Mouse (Mus musculus) forebrain, embryonic 12.5 days (tissue): ENCODE measurements around the gene Fam178b. TPM values are rescaled to one million over a fixed set of nuclear protein-coding genes. Genes with fewer than 3 reads are reported as not detected.
A peak's percentile ranks its signal among the peaks of the same experiment; 100 is the strongest.

Experiments
- ATAC-seq: fragments of 200-750 bp; cut with Nextera tagmentation; 2 replicates; pipeline ENCODE4 v1.8.0; 2017; ENCODE audit warnings: moderate TSS enrichment; ENCODE audit not compliant: low FRiP score
- H3K27ac ChIP-seq: fragments of 300-500 bp; sonication (generic); 2 replicates; pipeline ENCODE4 v1.5.1; 2016; ENCODE audit warnings: mild to moderate bottlenecking
- H3K27me3 ChIP-seq: fragments of 300-500 bp; sonication (generic); 2 replicates; pipeline ENCODE4 v1.6.1; 2016; ENCODE audit warnings: mild to moderate bottlenecking
- H3K36me3 ChIP-seq: fragments of 300-500 bp; sonication (generic); replicated peaks from 2 replicates; pipeline ENCODE4 v1.6.1; 2016; ENCODE audit warnings: mild to moderate bottlenecking
- H3K4me1 ChIP-seq: fragments of 300-500 bp; sonication (generic); 2 replicates; pipeline ENCODE4 v1.6.1; 2016
- H3K4me2 ChIP-seq: fragments of 300-500 bp; sonication (generic); 2 replicates; pipeline ENCODE4 v1.6.1; 2016; ENCODE audit warnings: mild to moderate bottlenecking, moderate library complexity
- H3K4me3 ChIP-seq: fragments of 300-500 bp; sonication (generic); replicated peaks from 2 replicates; pipeline ENCODE4 v1.5.1; 2016; ENCODE audit warnings: mild to moderate bottlenecking
- H3K9ac ChIP-seq: fragments of 300-500 bp; sonication (generic); 2 replicates; pipeline ENCODE4 v1.6.1; 2016; ENCODE audit warnings: mild to moderate bottlenecking
- H3K9me3 ChIP-seq: fragments of 300-500 bp; sonication (generic); 2 replicates; pipeline ENCODE4 v1.6.1; 2016
- WGBS: fragments of 180-500 bp; shearing (Covaris S2); methylation state at CpG from one replicate; pipeline ENCODE4 v1.1.7; 2016; 5-methylcytosine and 5-hydroxymethylcytosine counted together
- polyA plus RNA-seq: library from polyadenylated mRNA; unstranded; fragments of >200 nt; fragmentation: Nextera tagmentation; extraction: Ambion mirVana; gene quantifications from 2 replicates; pipeline ENCODE4 v1.2.1, GENCODE M21; 2016

The Fam178b gene
- polyA plus RNA-seq, 1 experiment from 2014 or later, result 0.18 TPM

DNA sequence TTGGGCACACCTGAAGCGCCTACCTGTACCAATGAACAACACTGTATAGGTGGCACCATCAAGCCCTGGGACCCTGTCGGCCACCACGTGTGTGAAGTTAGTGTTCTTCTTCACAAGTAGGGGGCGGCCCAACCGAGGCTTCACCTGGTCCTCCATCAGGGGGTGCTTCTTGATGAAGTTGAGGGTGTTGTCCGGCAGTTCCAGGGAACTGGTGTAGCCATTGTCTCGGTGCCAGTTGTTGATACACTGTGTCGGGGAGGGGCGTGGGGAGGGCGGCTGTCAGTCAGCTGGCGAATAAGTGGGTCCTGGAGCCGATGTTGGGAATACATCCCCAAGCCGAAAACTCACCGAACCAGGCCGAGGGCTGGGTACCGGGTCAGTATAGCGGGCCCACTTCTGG lies 131.1 kb downstream of the Fam178b start:
- WGBS, result 90% methylated on average over 17 of the region's 17 CpGs
- H3K36me3 ChIP-seq, result peaks cover 76% of the 10 kb centered on the region
- H3K4me1 ChIP-seq, result peaks cover 48% of the 10 kb centered on the region

DNA sequence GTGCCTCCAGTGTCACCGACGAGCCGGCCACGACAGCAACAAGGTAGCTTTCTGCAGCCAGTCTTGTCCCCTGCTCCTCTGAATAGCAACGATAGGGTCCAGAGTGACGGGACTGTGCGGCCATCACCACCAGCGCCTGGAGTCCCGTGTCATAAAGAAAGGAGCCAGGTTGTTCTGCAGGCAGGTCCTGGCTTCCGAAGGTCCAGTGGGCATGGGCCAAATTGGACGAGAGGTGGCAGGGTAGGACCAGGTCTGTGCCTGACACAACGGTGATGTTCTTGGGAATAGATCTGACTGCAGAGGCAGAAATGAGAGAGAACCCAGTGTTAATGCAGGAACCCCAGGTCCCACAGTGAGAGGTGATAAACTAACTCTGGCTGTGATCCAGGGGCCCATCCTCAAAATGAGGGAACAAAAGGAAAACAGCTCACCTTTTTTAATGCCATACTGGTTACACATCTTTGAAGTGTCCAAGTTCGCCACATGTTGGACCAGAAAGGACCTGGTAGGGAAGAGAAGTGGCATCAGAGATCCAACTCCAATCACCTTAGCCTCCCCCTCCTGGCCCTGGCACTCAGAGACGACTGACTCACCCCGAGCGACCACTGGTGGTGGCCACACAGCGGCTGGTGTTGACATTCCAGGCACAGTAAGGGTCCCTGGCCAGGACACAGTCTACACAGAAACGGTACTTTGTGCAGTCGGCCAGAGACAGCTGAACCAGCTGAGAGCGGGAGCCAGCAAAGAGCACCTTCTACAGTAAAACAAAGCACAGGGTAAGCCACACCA lies 132.7 kb downstream of the Fam178b start:
- H3K9ac ChIP-seq, result no peak overlapping the region

More for the DNA sequence above, 131.1 kb downstream of the Fam178b start:
- H3K27ac ChIP-seq, result no peak overlapping the region
- no peak overlapping the region for H3K4me3 ChIP-seq
- no peak overlapping the region for H3K4me2 ChIP-seq
- no peak overlapping the region for H3K9ac ChIP-seq
- H3K9me3 ChIP-seq, result no peaks in the 10 kb centered on the region
- no peak for ATAC-seq
- H3K27me3 ChIP-seq, result no peaks in the 10 kb centered on the region

DNA sequence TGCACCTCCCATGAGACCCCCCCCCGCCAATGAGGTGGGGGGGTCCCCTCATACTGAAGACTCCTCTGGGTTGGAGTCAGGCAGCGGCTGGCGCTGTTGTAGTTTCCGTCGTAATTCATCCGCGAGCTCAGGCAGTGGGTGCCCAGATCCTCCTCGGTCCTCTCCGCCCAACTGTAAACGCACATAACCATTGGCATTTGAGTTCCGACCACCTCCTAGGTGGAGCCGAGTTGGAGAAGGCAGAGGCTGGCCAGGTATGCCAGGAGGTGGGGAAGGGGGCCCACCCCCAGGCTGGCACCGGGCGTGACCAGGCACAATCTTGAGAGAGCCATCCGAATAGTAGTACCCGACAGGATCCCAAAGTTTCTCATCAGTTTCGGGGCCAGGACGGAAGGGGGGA lies 133.5 kb downstream of the Fam178b start:
- no peaks in the 10 kb centered on the region for H3K9me3 ChIP-seq
- H3K4me2 ChIP-seq, result no peak overlapping the region
- H3K27me3 ChIP-seq, result no peaks in the 10 kb centered on the region
- no peak overlapping the region for H3K4me3 ChIP-seq
- H3K27ac ChIP-seq, result no peak overlapping the region
- 89% methylated on average over 18 of the region's 18 CpGs for WGBS
- H3K9ac ChIP-seq, result no peak overlapping the region
- no peak for ATAC-seq
- peaks cover 64% of the 10 kb centered on the region for H3K36me3 ChIP-seq
- H3K4me1 ChIP-seq, result peaks cover 45% of the 10 kb centered on the region

More for the DNA sequence above, 132.7 kb downstream of the Fam178b start:
- Histone ChIP-seq H3K27me3 (no peaks in the 10 kb centered on the region), H3K4me1 (peaks cover 52% of the 10 kb centered on the region), H3K9me3 (no peaks in the 10 kb centered on the region), H3K4me2 (no peak overlapping the region), H3K36me3 (peaks cover 72% of the 10 kb centered on the region), H3K4me3 (no peak overlapping the region), H3K27ac (no peak overlapping the region)
- no peak for ATAC-seq
- WGBS, result 85% methylated on average over 20 of the region's 20 CpGs

DNA sequence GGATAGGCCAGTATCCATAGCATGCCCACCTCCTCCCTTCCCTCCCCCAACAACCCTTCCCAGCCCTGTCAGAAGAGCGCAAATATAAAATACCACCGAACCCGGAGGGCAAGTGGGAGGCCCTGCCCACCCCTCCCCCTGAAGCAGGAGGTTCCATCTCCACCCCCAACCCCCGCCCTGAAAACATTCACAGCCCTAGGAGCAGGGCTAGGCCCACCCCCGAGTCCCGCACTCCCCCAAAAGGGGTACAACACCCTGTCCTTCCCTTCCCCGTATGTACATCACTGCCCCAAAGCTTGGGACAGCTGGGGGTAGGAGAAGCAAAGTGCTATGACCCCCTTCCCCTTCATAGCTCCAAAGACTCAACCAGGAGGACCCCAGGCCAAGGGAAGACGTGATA lies 134.2 kb downstream of the Fam178b start:
- ATAC-seq, result no peak
- peaks cover 57% of the 10 kb centered on the region for H3K36me3 ChIP-seq
- H3K4me2 ChIP-seq, result no peak overlapping the region
- peaks cover 38% of the 10 kb centered on the region for H3K4me1 ChIP-seq
- H3K4me3 ChIP-seq, result no peak overlapping the region
- no peak overlapping the region for H3K27ac ChIP-seq
- no peaks in the 10 kb centered on the region for H3K27me3 ChIP-seq
- H3K9me3 ChIP-seq, result no peaks in the 10 kb centered on the region
- H3K9ac ChIP-seq, result no peak overlapping the region
- 62% methylated on average over 8 of the region's 8 CpGs for WGBS

DNA sequence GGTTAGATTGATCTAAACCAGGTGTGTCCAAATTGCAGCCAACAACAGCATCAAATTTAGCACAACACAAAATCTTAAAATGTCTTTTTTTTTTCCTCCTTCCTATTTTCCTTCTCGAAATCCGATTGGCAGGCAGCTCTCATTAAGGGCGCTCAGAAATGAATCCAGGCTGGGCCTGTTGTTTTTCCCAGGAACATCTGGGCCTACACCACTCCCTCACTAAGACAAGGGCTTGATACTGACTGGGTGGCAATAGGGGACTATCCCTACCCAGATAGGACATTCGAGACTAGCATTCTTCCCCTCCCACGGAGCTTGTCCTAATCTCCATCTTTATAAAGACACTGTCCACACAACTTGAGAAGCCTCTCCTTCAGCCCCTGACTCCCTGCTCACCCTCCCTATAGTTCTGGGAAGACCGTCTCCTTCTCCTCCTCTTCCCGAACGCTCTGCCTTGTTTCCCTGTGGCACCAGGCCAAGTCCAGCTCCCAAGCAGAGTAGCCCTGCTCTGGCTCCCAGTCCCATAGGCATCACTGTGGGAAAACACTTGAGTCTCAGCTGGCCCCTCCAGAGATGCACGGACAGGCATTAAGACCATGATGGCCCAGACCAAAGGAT lies 134.9 kb downstream of the Fam178b start:
- H3K27ac ChIP-seq, result peak overlapping the region; percentile 83
- peaks cover 50% of the 10 kb centered on the region for H3K36me3 ChIP-seq
- WGBS, result 42% methylated on average over 9 of the region's 9 CpGs
- H3K4me1 ChIP-seq, result peaks cover 38% of the 10 kb centered on the region
- H3K9ac ChIP-seq, result no peak overlapping the region
- no peak overlapping the region for H3K4me3 ChIP-seq
- H3K27me3 ChIP-seq, result no peaks in the 10 kb centered on the region
- no peak overlapping the region for H3K4me2 ChIP-seq
- no peaks in the 10 kb centered on the region for H3K9me3 ChIP-seq
- ATAC-seq, result no peak

DNA sequence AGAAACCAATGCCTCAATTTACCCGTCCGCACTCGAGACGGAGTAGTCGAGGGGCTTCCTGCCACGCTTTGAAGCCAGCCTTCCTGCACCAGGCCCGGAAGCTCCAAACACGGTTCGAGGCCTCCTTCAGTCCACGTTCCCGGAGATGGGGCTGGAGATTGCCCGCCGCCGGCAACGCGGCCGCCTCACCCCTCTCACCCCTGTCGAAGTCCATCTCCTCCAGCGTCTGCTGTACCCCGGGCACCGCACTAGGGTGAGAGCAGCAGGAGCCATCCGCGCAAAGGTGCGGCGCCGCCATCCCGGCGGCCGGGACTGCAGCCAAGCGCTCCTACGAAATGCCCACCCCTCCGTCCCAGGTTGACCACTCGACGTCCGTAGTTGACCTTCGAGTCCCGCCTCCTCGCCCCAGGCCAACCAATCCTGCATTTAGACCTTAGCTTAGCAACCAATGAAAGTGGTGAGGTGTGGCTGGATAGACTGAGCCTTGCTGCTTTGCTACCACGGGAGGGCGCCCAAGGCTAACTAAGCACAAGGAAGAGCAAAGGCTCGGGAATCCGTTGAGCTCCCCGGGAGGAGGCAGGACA lies 136.0 kb downstream of the Fam178b start, which contains the start of gene Ankrd39:
Gene Ankrd39, minus strand, starts transcription at position 558 of the 584 bp plus-strand sequence.
- H3K9ac ChIP-seq, result peak within 1 kb of the TSS; percentile 72
- H3K4me1 ChIP-seq, result peaks cover 38% of the 10 kb centered on the region
- peak within 1 kb of the TSS; percentile 83 for H3K27ac ChIP-seq
- no peaks in the 10 kb centered on the region for H3K9me3 ChIP-seq
- peak within 1 kb of the TSS; percentile 64 for H3K4me3 ChIP-seq
- WGBS, result under 1% methylated on average over 43 of the region's 43 CpGs
- H3K4me2 ChIP-seq, result peak within 1 kb of the TSS; percentile 68
- peak; percentile 97 for ATAC-seq
- H3K27me3 ChIP-seq, result no peaks in the 10 kb centered on the region
- peaks cover 41% of the 10 kb centered on the region for H3K36me3 ChIP-seq

DNA sequence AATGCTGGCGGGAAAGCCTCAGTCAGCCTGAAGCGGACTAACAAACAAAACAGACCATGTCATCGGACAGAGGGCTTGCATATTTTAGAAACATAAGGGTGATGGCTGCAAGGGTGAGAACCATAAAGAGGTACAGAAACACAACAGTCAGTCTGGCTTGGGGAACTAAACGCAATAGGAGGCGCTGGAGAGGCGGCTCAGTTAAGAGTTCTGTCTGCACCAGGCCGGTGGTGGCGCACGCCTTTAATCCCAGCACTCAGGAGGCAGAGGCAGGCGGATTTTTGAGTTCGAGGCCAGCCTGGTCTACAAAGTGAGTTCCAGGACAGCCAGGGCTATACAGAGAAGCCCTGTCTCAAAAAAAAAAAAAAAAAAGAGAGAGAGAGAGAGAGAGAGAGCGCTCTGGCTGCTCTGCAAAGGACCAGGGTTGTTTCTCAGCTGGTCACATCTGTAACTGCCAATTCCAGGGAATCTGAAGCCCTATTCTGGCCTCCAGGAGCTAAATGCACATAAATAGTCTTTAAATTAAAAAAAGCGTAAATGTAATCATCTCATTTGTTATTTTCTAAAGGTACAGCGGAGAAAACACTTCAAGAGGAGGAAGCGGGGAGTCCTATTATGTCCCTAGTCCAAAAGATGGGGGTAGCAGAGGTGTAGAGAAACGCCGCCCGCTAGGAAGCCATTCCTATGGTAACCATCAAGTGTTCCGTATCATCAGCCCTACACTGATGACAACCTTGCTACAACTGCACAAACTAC lies 137.0 kb downstream of the Fam178b start:
- H3K4me1 ChIP-seq, result peaks cover 38% of the 10 kb centered on the region
- peak overlapping the region; percentile 68 for H3K4me2 ChIP-seq
- H3K27ac ChIP-seq, result no peak overlapping the region
- peak overlapping the region; percentile 64 for H3K4me3 ChIP-seq
- H3K9me3 ChIP-seq, result no peaks in the 10 kb centered on the region
- ATAC-seq, result no peak
- H3K27me3 ChIP-seq, result no peaks in the 10 kb centered on the region
- WGBS, result 67% methylated on average over 19 of the region's 19 CpGs
- peaks cover 40% of the 10 kb centered on the region for H3K36me3 ChIP-seq
- peak overlapping the region; percentile 72 for H3K9ac ChIP-seq

DNA sequence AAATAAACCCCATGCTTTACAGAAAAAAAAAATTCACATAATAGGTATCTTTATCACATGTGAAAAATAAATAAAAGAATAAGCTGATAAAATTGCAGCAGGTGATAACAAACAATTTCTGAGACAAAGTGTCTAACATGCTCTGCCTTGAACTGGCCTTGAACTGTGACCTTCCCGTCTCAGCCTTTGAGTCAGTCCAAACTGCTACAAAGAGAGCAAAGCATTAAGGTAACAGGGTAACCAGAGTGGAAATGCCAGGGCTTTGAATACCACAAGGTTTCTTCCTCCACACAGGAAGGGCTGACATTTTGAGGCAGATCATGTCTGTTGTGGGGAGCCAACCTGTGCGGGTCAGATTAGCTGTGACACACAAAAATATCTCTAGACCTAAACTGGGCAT lies 137.6 kb downstream of the Fam178b start:
- Histone ChIP-seq H3K9me3 (no peaks in the 10 kb centered on the region), H3K27me3 (no peaks in the 10 kb centered on the region), H3K27ac (no peak overlapping the region), H3K9ac (no peak overlapping the region), H3K4me3 (no peak overlapping the region), H3K4me2 (no peak overlapping the region), H3K4me1 (peaks cover 38% of the 10 kb centered on the region), H3K36me3 (peaks cover 39% of the 10 kb centered on the region)
- 85% methylated on average over 2 of the region's 2 CpGs for WGBS
- no peak for ATAC-seq

DNA sequence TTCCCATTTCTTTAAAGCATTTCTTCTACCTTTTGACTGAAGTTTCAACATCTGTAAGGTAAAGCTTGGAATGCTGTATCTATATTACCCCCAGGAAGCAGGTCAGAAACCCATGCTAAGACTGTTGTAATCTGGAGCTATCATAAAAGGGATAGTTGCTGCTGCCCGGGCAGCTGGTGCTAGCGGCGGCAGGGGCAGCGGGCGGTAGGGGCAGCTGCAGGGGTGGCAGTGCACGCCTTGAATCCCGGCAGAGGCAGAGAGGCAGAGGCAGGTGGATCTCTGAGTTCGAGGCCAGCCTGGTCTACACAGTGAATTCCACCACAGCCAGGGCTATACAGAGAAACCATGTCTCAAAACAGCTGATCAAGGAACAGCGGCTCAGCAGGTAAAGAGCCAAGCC lies 140.1 kb downstream of the Fam178b start:
- Histone ChIP-seq H3K27ac (no peak overlapping the region), H3K9me3 (no peaks in the 10 kb centered on the region), H3K27me3 (no peaks in the 10 kb centered on the region), H3K4me3 (no peak overlapping the region), H3K4me2 (no peak overlapping the region), H3K9ac (no peak overlapping the region), H3K4me1 (peaks cover 19% of the 10 kb centered on the region), H3K36me3 (peaks cover 34% of the 10 kb centered on the region)
- 94% methylated on average over 9 of the region's 9 CpGs for WGBS
- ATAC-seq, result no peak

DNA sequence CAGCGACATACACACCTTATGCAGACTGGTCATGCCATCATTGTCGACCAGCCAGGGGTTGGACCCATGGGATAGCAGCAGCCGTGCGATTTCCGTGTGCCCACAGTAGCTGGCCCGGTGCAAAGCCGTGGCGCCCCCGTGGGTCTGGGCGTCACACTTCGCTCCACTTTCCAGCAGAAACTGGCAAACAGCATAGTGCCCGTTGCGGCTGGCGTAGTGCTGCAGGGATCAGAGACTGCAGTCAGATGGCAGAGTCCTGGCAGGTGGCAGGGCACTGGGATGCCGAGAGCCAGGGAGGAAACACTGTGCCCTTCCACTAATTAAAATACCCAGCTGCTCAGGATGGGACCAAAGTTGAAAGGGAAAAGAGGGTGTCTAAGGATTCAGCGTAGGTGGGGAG lies 141.1 kb downstream of the Fam178b start:
- H3K4me3 ChIP-seq, result no peak overlapping the region
- no peaks in the 10 kb centered on the region for H3K27me3 ChIP-seq
- H3K4me1 ChIP-seq, result peaks cover 16% of the 10 kb centered on the region
- 95% methylated on average over 16 of the region's 16 CpGs for WGBS
- H3K4me2 ChIP-seq, result no peak overlapping the region
- H3K9ac ChIP-seq, result no peak overlapping the region
- peaks cover 34% of the 10 kb centered on the region for H3K36me3 ChIP-seq
- no peak overlapping the region for H3K27ac ChIP-seq
- no peak for ATAC-seq
- H3K9me3 ChIP-seq, result no peaks in the 10 kb centered on the region

DNA sequence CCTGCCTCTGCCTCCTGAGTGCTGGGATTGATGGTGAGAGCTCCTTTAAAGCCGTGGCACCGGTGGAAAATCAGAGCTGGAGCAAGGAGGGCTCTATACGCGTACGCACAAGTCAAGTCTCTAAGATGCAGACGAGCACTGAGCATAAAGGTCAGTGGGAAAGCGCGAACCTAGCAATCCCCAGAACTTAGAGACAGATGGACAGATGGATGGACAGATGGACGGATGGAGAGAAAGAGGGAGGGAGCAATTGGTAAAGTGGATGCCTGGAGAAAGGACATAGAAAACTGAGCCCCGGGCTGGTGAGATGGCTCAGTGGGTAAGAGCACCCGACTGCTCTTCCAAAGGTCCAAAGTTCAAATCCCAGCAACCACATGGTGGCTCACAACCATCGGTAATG lies 142.2 kb downstream of the Fam178b start:
- Histone ChIP-seq H3K27ac (no peak overlapping the region), H3K4me1 (peaks cover 8% of the 10 kb centered on the region; the same call in 1 of the 2 replicates), H3K4me3 (no peak overlapping the region), H3K36me3 (peaks cover 34% of the 10 kb centered on the region), H3K4me2 (no peak overlapping the region), H3K9ac (no peak overlapping the region), H3K9me3 (no peaks in the 10 kb centered on the region), H3K27me3 (no peaks in the 10 kb centered on the region)
- ATAC-seq, result no peak
- WGBS, result 96% methylated on average over 12 of the region's 12 CpGs

DNA sequence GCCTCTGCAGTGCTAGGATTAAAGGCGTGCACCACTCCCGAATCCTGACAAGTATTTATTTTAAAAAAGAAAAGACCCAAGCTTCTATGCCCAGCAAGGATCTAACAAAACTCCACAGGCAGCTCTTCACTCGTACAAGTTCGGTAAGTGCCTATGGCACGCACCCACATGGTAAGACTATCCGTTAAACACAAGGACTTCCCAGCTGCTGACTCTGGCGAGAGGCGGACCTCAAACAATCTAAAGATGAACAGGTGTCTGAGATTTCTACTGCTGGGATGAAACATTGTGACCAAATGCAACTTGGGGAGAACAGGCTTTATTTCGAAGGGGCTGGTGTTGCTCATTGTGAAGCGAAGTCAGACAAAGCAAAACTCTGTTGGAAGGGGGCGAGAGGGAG lies 142.9 kb downstream of the Fam178b start:
- Histone ChIP-seq H3K27ac (no peak overlapping the region), H3K4me2 (no peak overlapping the region), H3K4me3 (no peak overlapping the region), H3K36me3 (peaks cover 34% of the 10 kb centered on the region), H3K9ac (no peak overlapping the region), H3K27me3 (no peaks in the 10 kb centered on the region), H3K9me3 (no peaks in the 10 kb centered on the region), H3K4me1 (peaks cover 4% of the 10 kb centered on the region; the same call in 1 of the 2 replicates)
- 90% methylated on average over 11 of the region's 11 CpGs for WGBS
- ATAC-seq, result no peak
